Mouse (Mus musculus) embryonic facial prominence, embryonic 15.5 days (tissue): ENCODE measurements around the gene Slc25a44. TPM values are rescaled to one million over a fixed set of nuclear protein-coding genes. Genes with fewer than 3 reads are reported as not detected.

Experiments
- ATAC-seq: fragments of 200-750 bp; cut with Nextera tagmentation; 2 replicates; pipeline ENCODE4 v1.8.0; 2017; ENCODE audit warnings: low read depth, moderate TSS enrichment; ENCODE audit not compliant: insufficient number of reproducible peaks, low FRiP score, low TSS enrichment
- H3K27ac ChIP-seq: fragments of 300-500 bp; sonication (generic); replicated peaks from 2 replicates; pipeline ENCODE4 v1.5.1; 2015; ENCODE audit warnings: mild to moderate bottlenecking, inconsistent platforms
- H3K27me3 ChIP-seq: fragments of 300-500 bp; sonication (generic); 2 replicates; pipeline ENCODE4 v1.6.1; 2015; ENCODE audit warnings: inconsistent platforms
- H3K36me3 ChIP-seq: fragments of 300-500 bp; sonication (generic); 2 replicates; pipeline ENCODE4 v1.6.1; 2015; ENCODE audit warnings: mild to moderate bottlenecking, inconsistent platforms
- H3K4me1 ChIP-seq: fragments of 300-500 bp; sonication (generic); 2 replicates; pipeline ENCODE4 v1.6.1; 2015; ENCODE audit warnings: inconsistent platforms
- H3K4me2 ChIP-seq: fragments of 300-500 bp; sonication (generic); replicated peaks from 2 replicates; pipeline ENCODE4 v1.6.1; 2015; ENCODE audit warnings: mild to moderate bottlenecking, inconsistent platforms
- H3K4me3 ChIP-seq: fragments of 300-500 bp; sonication (generic); replicated peaks from 2 replicates; pipeline ENCODE4 v1.5.1; 2015; ENCODE audit warnings: mild to moderate bottlenecking, inconsistent platforms
- H3K9ac ChIP-seq: fragments of 300-500 bp; sonication (generic); 2 replicates; pipeline ENCODE4 v1.6.1; 2015; ENCODE audit warnings: inconsistent platforms
- H3K9me3 ChIP-seq: fragments of 300-500 bp; sonication (generic); replicated peaks from 2 replicates; pipeline ENCODE4 v1.6.1; 2016; ENCODE audit warnings: inconsistent platforms
- WGBS: fragments of 180-500 bp; shearing (Covaris S2); methylation state at CpG from one replicate; pipeline ENCODE4 v1.1.7; 2015; 5-methylcytosine and 5-hydroxymethylcytosine counted together
- microRNA-seq: library from miRNA; unstranded; fragments of <30 nt; microRNA quantifications from one replicate; pipeline ENCODE4, GENCODE M21; 2016; ENCODE audit warnings: borderline number of aligned reads
- polyA plus RNA-seq: library from polyadenylated mRNA; unstranded; fragments of >200 nt; fragmentation: Nextera tagmentation; extraction: Ambion mirVana; gene quantifications from 2 replicates; pipeline ENCODE4 v1.2.1, GENCODE M21; 2015

The Slc25a44 gene
- polyA plus RNA-seq, 1 experiment from 2014 or later = 17.9 TPM

- WGBS = under 1% methylated on average over 16 of the region's 16 CpGs
- H3K4me1 ChIP-seq = peaks cover 11% of the 10 kb centered on the region
Observed at GRCm38 (mm10) chr3:88364337-88364736, 60.6 kb downstream of the Slc25a44 start, which contains the start of gene Paqr6. TSS of gene Paqr6 (plus strand) at chr3:88364584.

GRCm38 (mm10) chr3:88363700-88364099, 61.2 kb downstream of the Slc25a44 start:
- Histone ChIP-seq H3K27me3 (peaks cover 16% of the 10 kb centered on the region), H3K27ac (peak overlapping the region; percentile 59), H3K9ac (no peak overlapping the region), H3K4me3 (no peak overlapping the region), H3K4me2 (no peak overlapping the region), H3K4me1 (peaks cover 11% of the 10 kb centered on the region), H3K9me3 (no peaks in the 10 kb centered on the region), H3K36me3 (peaks cover 38% of the 10 kb centered on the region)
- ATAC-seq = no peak
- 46% methylated on average over 4 of the region's 4 CpGs for WGBS

More at GRCm38 (mm10) chr3:88364337-88364736, 60.6 kb downstream of the Slc25a44 start, which contains the start of gene Paqr6:
- Histone ChIP-seq H3K9me3 (no peaks in the 10 kb centered on the region), H3K36me3 (peaks cover 32% of the 10 kb centered on the region), H3K4me2 (peak within 1 kb of the TSS; percentile 19), H3K4me3 (peak within 1 kb of the TSS; percentile 22), H3K9ac (no peak within 1 kb of the TSS), H3K27ac (peak within 1 kb of the TSS; percentile 59), H3K27me3 (peaks cover 16% of the 10 kb centered on the region)
- no peak for ATAC-seq

GRCm38 (mm10) chr3:88361612-88362313, 63.2 kb downstream of the Slc25a44 start:
- Histone ChIP-seq H3K9ac (no peak overlapping the region), H3K9me3 (no peaks in the 10 kb centered on the region), H3K27ac (no peak overlapping the region), H3K4me3 (no peak overlapping the region), H3K4me2 (no peak overlapping the region), H3K4me1 (peaks cover 11% of the 10 kb centered on the region), H3K27me3 (peaks cover 16% of the 10 kb centered on the region), H3K36me3 (peaks cover 56% of the 10 kb centered on the region)
- ATAC-seq = no peak
- 79% methylated on average over 2 of the region's 2 CpGs for WGBS

- H3K4me1 ChIP-seq = peaks cover 11% of the 10 kb centered on the region
- no peak for ATAC-seq
- no peak overlapping the region for H3K9ac ChIP-seq
- H3K27ac ChIP-seq = no peak overlapping the region
- H3K9me3 ChIP-seq = no peaks in the 10 kb centered on the region
- peaks cover 14% of the 10 kb centered on the region for H3K27me3 ChIP-seq
- 59% methylated on average over 6 of the region's 6 CpGs for WGBS
- H3K4me3 ChIP-seq = no peak overlapping the region
- peaks cover 63% of the 10 kb centered on the region for H3K36me3 ChIP-seq
- no peak overlapping the region for H3K4me2 ChIP-seq
Observed at GRCm38 (mm10) chr3:88361096-88361495, 63.8 kb downstream of the Slc25a44 start.

Small RNAs within 50 kb of the gene (microRNA-seq; reads per million reads assigned to microRNA genes)
- not detected for gene Mir7011

Other genes with a start within 250 kb of the Slc25a44 start
- gene Rhbg, start 170.4 kb downstream of the Slc25a44 start, polyA plus RNA-seq = 15.8 and 20.1 TPM in 2 replicates
- gene Gm38392, start 137.9 kb downstream of the Slc25a44 start, polyA plus RNA-seq = 0.60 and 2.2 TPM in 2 replicates
- 14.3 and 16.3 TPM in 2 replicates for gene Tsacc, start 128.1 kb downstream of the Slc25a44 start, polyA plus RNA-seq
- gene Cct3, start 128.0 kb downstream of the Slc25a44 start, polyA plus RNA-seq = 443 TPM in 2 replicates
- 212 and 214 TPM in 2 replicates for gene Glmp, start 100.1 kb downstream of the Slc25a44 start, polyA plus RNA-seq
- gene Tmem79, start 89.0 kb downstream of the Slc25a44 start, polyA plus RNA-seq = 26.0 and 27.1 TPM in 2 replicates
- gene Smg5, start 88.9 kb downstream of the Slc25a44 start, polyA plus RNA-seq = 41.8 and 48.6 TPM in 2 replicates
- gene Paqr6, start 60.6 kb downstream of the Slc25a44 start, polyA plus RNA-seq = 8.3 and 10.1 TPM in 2 replicates
- 19.8 and 20.4 TPM in 2 replicates for gene Bglap3, start 52.4 kb downstream of the Slc25a44 start, polyA plus RNA-seq
- gene Bglap2, start 46.4 kb downstream of the Slc25a44 start, polyA plus RNA-seq = 13.8 and 15.5 TPM in 2 replicates
- gene Bglap, start 40.7 kb downstream of the Slc25a44 start, polyA plus RNA-seq = 18.4 and 35.5 TPM in 2 replicates
- gene Pmf1, start 14.8 kb downstream of the Slc25a44 start, polyA plus RNA-seq = 96.0 and 108 TPM in 2 replicates
- 18.5 and 21.9 TPM in 2 replicates for gene Sema4a, start 36.0 kb upstream of the Slc25a44 start, polyA plus RNA-seq
- gene Lmna, start 84.8 kb upstream of the Slc25a44 start, polyA plus RNA-seq = 625 and 678 TPM in 2 replicates
- gene Mex3a, start 107.3 kb upstream of the Slc25a44 start, polyA plus RNA-seq = 22.5 and 22.8 TPM in 2 replicates
- 96.3 and 107 TPM in 2 replicates for gene Rab25, start 123.2 kb upstream of the Slc25a44 start, polyA plus RNA-seq
- 183 and 199 TPM in 2 replicates for gene Lamtor2, start 127.9 kb upstream of the Slc25a44 start, polyA plus RNA-seq
- gene Ubqln4, start 128.6 kb upstream of the Slc25a44 start, polyA plus RNA-seq = 44.4 and 47.6 TPM in 2 replicates
- gene Ssr2, start 150.7 kb upstream of the Slc25a44 start, polyA plus RNA-seq = 339 and 341 TPM in 2 replicates
- 96.6 and 97.9 TPM in 2 replicates for gene Arhgef2, start 180.8 kb upstream of the Slc25a44 start, polyA plus RNA-seq
- not detected in 2 replicates for gene Rxfp4, start 228.0 kb upstream of the Slc25a44 start, polyA plus RNA-seq